Mouse (Mus musculus) lung, adult 2 months (tissue): ENCODE results near the gene Acrbp. TPM values are rescaled to one million over a fixed set of nuclear protein-coding genes. Genes with fewer than 3 reads are reported as not detected.

Experiments used
- DNase-seq: peaks from one replicate; pipeline ENCODE4 v3.0.0; 2022
- H3K4me1 ChIP-seq: fragments of 200-500 bp; 2 replicates; pipeline ENCODE4 v1.6.1; 2011; ENCODE audit warnings: low read length; ENCODE audit not compliant: control insufficient read depth, insufficient read depth
- H3K4me3 ChIP-seq: fragments of 200-500 bp; replicated peaks from 2 replicates; pipeline ENCODE3; 2011; ENCODE audit warnings: low read depth, mild to moderate bottlenecking, control low read depth, low read length; ENCODE audit errors: extremely low read depth
- CTCF ChIP-seq: fragments of 200-500 bp; IDR thresholded peaks from 2 replicates; pipeline ENCODE4 v1.5.1; 2011; ENCODE audit warnings: mild to moderate bottlenecking, low read length, control low read depth; ENCODE audit not compliant: insufficient read depth
- POLR2A ChIP-seq: fragments of 200-500 bp; IDR thresholded peaks from 2 replicates; pipeline ENCODE4 v1.6.1; 2011; ENCODE audit warnings: low read depth, mild to moderate bottlenecking, control low read depth, low read length, borderline replicate concordance; ENCODE audit errors: extremely low read depth
- WGBS: fragments of 180-500 bp; shearing (Covaris S2); methylation state at CpG from one replicate; pipeline ENCODE4 v1.1.7; 2018; 5-methylcytosine and 5-hydroxymethylcytosine counted together
- polyA plus RNA-seq: library from polyadenylated mRNA; depleted of rRNA; stranded (reverse); fragments of >200 nt; gene quantifications from 2 replicates; pipeline ENCODE4 v1.2.3, GENCODE M21; 2012

The Acrbp gene
- polyA plus RNA-seq, 1 experiment, result 23.7 TPM

DNA sequence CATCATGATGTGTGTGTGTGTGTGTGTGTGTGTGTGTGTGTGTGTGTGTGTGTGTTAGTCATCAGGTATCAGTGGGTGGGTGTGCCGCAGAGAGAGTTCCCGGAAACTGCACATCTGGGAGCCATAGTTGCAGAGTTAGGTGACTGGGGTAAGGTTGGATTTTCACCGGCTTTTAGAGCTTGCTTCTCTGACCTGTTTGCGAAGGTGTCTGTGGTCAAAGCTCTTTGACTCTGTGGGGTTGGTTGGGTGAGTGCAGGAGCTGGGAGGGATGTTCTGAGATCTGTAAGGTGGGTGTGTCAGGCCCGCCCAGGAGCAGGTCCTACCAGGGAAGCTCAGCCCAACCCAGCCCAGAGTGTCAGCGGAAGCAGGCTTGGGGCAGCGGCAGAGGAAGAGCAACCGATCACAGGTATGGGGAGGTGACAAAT lies 18.1 kb downstream of the Acrbp start, which contains the start of gene Lpar5:
Gene Lpar5 (plus strand): TSS at position 350 of the 425 bp plus-strand sequence.
- DNase-seq, result no peak
- 53% methylated on average over 8 of the region's 8 CpGs for WGBS

DNA sequence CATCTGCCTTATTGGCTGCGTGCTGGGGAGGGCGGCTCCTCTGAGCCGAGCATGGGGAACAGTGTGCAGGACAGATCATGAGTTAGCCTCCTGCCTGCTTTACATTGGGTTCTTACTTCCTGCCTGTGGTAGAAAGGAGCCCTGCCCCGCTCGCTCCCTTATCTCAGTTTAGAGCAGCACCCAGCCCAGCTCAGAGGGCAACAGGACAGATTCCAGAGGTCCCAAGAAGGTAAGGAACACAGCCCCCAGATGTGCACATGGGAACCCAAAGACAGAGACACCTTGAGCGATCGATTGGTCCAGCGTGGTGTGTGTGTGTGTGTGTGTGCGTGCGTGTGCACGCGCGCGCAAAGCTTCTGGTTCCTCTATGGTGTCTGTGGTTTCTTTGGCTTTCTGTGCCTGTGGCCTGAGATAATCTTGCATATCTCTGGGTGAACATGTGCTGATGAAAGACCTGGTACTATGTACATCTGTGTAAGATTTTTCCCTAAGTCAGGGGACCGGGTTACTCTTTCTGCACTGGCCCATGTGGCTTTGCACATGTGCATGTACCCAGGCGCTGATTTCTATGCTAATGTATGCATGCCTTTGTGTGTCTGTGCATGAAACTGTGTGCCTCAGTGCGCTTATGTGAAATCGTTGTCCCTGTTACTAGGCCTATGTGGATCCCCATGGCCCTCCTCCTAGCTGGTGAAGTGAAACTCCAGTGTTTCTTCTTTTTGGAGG lies 21.8 kb downstream of the Acrbp start:
- Histone ChIP-seq H3K4me3 (peak overlapping the region; percentile 44), H3K4me1 (no peaks in the 10 kb centered on the region)
- 74% methylated on average over 18 of the region's 18 CpGs for WGBS
- no peak for DNase-seq
- TF ChIP-seq CTCF, result no peak
- no peak for TF ChIP-seq POLR2A

More for the DNA sequence above, 18.1 kb downstream of the Acrbp start, which contains the start of gene Lpar5:
- TF ChIP-seq POLR2A (no peak), CTCF (no peak)
- H3K4me3 ChIP-seq, result no peak within 1 kb of the TSS
- H3K4me1 ChIP-seq, result no peaks in the 10 kb centered on the region

DNA sequence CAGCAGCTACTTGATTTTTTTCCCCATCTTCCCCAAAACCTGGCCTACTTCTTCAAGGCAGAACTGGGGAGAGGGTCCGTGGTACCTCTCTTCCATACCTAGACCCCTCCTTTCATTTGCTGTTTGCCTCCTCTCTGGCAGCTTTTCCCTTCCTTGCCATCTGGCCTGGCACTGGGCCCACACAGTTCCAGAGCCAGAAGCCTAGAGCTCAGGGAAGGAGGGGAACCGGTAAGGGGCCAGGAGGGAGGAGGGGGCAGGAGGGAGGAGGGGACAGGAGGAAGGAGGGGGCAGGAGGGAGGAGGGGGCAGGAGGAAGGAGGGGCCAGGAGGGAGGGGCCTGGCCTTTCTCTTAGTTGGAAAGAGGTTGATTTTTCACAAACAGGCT lies 22.4 kb downstream of the Acrbp start:
- no peak for DNase-seq
- H3K4me1 ChIP-seq, result no peaks in the 10 kb centered on the region
- 14% methylated on average over 2 of the region's 2 CpGs for WGBS
- TF ChIP-seq CTCF (no peak), POLR2A (no peak)
- H3K4me3 ChIP-seq, result no peak overlapping the region

DNA sequence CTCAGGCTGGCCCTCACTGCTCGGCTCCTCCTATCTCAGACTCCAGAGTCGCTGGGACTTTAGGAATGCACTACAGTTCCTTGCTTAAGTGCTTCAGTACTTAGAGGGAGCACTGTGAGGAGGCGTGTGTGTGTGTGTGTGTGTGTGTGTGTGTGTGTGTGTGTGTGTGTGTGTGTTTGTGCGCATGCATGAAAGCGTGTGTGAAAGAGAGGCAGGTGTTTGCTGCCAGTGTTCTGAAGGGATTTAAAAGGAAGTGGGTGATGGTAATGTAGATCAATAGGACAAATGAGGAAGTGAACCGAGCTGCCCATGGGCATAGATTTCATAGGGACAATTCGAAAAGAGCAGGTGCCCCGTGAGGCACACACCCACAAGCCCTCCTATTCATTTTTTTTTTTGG lies 24.3 kb downstream of the Acrbp start:
- H3K4me1 ChIP-seq, result no peaks in the 10 kb centered on the region
- no peak for TF ChIP-seq POLR2A
- TF ChIP-seq CTCF, result no peak
- WGBS, result 54% methylated on average over 8 of the region's 8 CpGs
- no peak for DNase-seq
- H3K4me3 ChIP-seq, result no peak overlapping the region

DNA sequence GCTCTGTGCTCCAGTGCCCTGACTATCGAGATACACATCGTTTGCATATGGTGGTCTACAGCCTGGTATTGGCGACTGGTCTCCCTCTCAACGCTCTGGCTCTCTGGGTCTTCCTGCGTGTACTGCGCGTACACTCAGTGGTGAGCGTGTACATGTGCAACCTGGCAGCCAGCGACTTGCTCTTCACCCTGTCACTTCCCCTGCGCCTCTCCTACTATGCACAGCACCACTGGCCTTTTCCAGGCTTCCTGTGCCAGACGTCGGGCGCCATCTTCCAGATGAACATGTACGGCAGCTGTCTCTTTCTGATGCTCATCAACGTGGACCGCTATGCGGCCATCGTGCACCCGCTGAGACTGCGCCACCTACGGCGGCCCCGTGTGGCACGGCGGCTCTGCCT lies 31.9 kb downstream of the Acrbp start:
- no peak for TF ChIP-seq CTCF
- 30% methylated on average over 25 of the region's 25 CpGs for WGBS
- peak overlapping the region; percentile 43 for H3K4me3 ChIP-seq
- no peak for DNase-seq
- H3K4me1 ChIP-seq, result peaks cover 3% of the 10 kb centered on the region; the same call in 1 of the 2 replicates

DNA sequence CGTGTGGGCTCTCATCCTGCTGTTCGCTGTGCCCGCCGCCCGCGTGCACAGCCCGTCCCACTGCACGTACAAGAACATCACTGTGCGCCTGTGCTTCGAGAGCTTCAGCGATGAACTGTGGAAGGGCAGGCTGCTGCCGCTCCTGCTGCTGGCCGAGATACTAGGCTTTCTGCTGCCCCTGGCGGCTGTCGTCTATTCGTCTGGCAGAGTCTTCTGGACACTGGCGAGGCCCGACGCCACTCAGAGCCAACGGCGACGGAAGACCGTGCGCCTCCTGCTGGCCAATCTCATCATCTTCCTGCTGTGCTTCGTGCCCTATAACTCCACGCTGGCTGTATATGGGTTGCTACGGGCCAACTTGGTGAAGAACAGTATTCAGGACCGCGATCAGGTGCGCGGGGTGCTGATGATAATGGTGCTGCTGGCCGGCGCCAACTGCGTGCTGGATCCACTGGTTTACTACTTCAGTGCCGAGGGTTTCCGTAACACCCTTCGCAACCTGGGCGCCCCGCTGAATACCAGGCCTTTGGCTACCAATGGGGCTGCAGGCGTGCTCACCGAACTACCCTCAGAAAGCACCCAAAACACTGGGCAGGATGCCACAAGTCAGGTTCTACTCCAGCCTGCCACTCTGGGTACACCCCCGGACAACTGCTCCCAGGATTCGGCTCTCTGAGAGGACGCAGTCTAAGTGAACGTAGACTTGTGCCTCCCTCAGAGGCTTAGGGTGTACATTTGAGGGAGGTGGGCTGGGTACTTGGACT lies 32.5 kb downstream of the Acrbp start:
- H3K4me1 ChIP-seq, result peaks cover 3% of the 10 kb centered on the region; the same call in 1 of the 2 replicates
- H3K4me3 ChIP-seq, result peak overlapping the region; percentile 43
- peak; percentile 56; the same call in 1 of the 2 replicates for TF ChIP-seq POLR2A
- peak; percentile 72 for TF ChIP-seq CTCF
- 31% methylated on average over 45 of the region's 45 CpGs for whole genome bisulfite sequencing
- peak; percentile 79 for DNase-seq

DNA sequence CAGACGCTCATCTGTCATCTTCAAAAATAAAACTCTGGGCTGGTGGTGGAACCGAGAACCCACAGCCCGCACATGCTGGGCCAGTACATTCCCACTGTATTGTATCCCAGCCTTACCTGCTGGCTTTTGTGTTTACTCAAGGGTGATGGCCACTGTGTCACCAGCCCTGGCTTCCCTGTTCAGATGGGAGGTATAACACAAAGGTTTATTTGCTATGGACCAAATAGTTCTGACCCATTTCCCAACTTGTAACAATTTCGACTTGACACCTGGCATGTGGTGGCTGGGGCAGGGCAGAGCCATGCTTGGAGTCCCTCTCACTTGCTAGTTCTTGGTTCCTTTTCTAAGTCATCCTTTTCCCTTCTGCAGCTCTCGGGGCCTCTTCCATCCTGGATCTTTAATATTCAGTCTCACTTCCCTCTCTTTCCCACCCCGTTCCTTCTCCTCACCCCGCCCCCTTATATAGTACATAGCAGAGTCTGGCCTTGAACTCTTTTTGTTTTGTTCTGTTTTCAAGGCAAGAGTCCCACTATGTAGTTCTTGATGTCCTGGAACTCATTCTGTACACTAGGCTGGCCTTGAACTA lies 33.4 kb downstream of the Acrbp start:
- Histone ChIP-seq H3K4me3 (no peak overlapping the region), H3K4me1 (peaks cover 3% of the 10 kb centered on the region; the same call in 1 of the 2 replicates)
- no peak for TF ChIP-seq POLR2A
- no peak for TF ChIP-seq CTCF
- 82% methylated on average over 7 of the region's 7 CpGs for WGBS
- no peak for DNase-seq

DNA sequence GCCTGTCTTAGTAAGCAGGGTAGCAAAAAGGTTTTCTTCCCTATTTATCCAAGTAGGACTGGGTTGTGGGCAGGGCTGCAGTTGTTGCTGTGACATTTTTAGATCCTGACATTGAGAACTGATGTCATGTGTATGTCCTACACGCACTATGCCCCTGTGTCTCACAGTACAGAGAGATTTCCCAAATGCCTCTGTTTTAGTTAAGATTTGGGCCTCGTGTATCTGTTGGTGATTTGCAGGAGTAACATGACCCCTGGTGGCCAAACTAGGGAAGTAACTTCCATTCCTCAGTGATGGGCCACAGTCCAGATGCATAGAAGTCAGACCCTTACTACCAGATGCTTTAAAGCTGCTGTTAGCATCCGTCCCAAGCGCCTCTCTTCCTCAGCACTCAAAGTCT lies 34.9 kb downstream of the Acrbp start:
- 9% methylated on average over 4 of the region's 4 CpGs for WGBS
- peak; percentile 47 for DNase-seq
- peaks cover 4% of the 10 kb centered on the region for H3K4me1 ChIP-seq
- no peak overlapping the region for H3K4me3 ChIP-seq
- TF ChIP-seq POLR2A (no peak), CTCF (peak; percentile 35)

DNA sequence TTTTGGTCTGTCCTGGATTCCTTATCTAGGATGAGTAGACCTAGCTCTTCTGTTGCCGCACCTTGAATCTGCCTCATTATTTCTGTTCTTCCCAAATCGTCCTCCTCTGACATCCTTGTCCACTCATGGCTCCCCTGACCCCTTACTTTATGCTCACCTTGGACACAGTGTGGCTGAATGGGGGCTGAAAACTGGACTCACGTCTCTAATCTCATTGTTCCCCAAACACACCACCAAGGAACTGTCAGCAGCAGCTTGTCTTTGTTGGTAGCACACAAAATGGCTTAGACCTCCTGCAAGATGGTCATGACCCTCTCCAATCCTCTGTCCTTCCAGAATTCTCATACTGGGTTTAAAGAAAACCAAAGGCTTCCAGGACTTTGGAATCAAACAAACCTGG lies 38.4 kb downstream of the Acrbp start:
- TF ChIP-seq POLR2A, result no peak
- TF ChIP-seq CTCF, result no peak
- H3K4me3 ChIP-seq, result no peak overlapping the region
- peaks cover 7% of the 10 kb centered on the region for H3K4me1 ChIP-seq
- DNase-seq, result no peak
- WGBS, result 82% methylated on average over 3 of the region's 3 CpGs
